Mouse (Mus musculus) lung, adult 2 months (tissue): ENCODE measurements at regions not wholly inside any gene's neighbourhood (a gene's known extent, or its start where the extent isn't known, plus 50 kb on each side); places are given as distances from the start of the nearest gene placed in this dataset.

ENCODE experiments used
- CTCF ChIP-seq: fragments of 200-500 bp; IDR thresholded peaks from 2 replicates; pipeline ENCODE4 v1.5.1; 2011; ENCODE audit warnings: mild to moderate bottlenecking, low read length, control low read depth; ENCODE audit not compliant: insufficient read depth
- POLR2A ChIP-seq: fragments of 200-500 bp; IDR thresholded peaks from 2 replicates; pipeline ENCODE4 v1.6.1; 2011; ENCODE audit warnings: low read depth, mild to moderate bottlenecking, control low read depth, low read length, borderline replicate concordance; ENCODE audit errors: extremely low read depth

- TF ChIP-seq CTCF (no peak), POLR2A (no peak)
Measured at GRCm38 (mm10) chr14:76772781-76773438, 216.2 kb upstream of the Serp2 start.
